ENCODE assay signal across 23 mouse cellular contexts in the genomic region with DNA sequence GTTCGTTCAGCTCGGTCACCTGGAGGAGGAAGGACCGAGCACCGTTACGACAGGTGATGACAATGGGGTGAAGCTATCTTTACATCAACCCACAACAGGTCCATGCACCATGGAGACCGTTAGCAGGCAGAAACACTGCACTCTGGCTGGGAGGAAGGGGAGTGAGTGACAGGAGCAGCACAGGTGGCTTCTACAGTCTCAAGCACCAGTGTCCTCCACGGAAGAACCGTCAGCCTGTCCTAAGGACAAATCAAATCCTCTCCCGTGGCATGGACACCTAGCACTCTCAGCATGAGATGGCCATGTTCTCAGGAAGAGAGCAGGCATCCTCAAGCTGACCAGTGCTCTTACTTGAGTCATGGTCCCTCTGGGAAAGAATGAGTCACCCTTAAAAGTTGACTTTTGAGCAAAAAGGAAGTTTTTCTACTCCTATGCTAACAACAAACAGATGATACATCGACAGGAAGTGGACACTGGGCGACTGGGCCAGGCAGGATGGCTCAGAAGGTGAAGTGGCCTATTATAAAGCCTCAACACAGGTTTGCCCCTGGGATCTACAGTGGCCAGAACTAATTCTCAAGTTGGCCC. TPM values are rescaled to one million over a fixed set of nuclear protein-coding genes. Genes with fewer than 3 reads are reported as not detected.
DNase-seq lines count a peak whose midpoint lies in the region; ATAC-seq and TF ChIP-seq lines count a peak whose summit lies in the region.
"Had no signal": no experiment of that assay in that cellular context is flagged by ENCODE, and none has a peak within 500 bp of the region (broad histone marks: within the 10 kb centered on the region; RNA-seq: fewer than 3 reads in every experiment).

No protein-coding gene starts in this region.

- H3K36me3 ChIP-seq in heart, postnatal 0 days (replicated peaks; ENCODE audit: control insufficient read depth, insufficient read depth, low read length) = peaks cover 41% of the 10 kb centered on the region

- H3K27me3 ChIP-seq in heart, postnatal 0 days (ENCODE audit: control insufficient read depth, insufficient read depth, low read length) = no peaks in the 10 kb centered on the region
- H3K27me3 ChIP-seq: CH12.LX; forebrain, embryonic 15.5 days; heart, embryonic 12.5 days; kidney, embryonic 15.5 days; limb, embryonic 15.5 days; neural tube, embryonic 12.5 days had no signal

- intact Hi-C loops in heart, postnatal 36 days (cut with DNase I) = no loop called here

- H3K9me3 ChIP-seq in heart, postnatal 0 days (replicated peaks; ENCODE audit: control insufficient read depth, low read length) = no peaks in the 10 kb centered on the region
- H3K9me3 ChIP-seq: forebrain, embryonic 15.5 days; heart, embryonic 12.5 days; kidney, embryonic 15.5 days; limb, embryonic 15.5 days; midbrain, embryonic 10.5 days; neural tube, embryonic 12.5 days had no signal

- no peak for ATAC-seq in heart, postnatal 0 days (ENCODE audit: insufficient read depth, low read depth)
- ATAC-seq: forebrain, embryonic 15.5 days; hindbrain, embryonic 16.5 days; intestine, postnatal 0 days had no signal

- H3K4me1 ChIP-seq in heart, postnatal 0 days (ENCODE audit: control insufficient read depth, insufficient read depth) = peaks cover 54% of the 10 kb centered on the region
- H3K4me1 ChIP-seq: neural tube, embryonic 12.5 days had no signal

- no peak for TF ChIP-seq EP300 in heart, postnatal 0 days (IDR thresholded peaks at IDR 0.05; ENCODE audit: low read depth)

- no peak overlapping the region for H3K4me2 ChIP-seq in heart, postnatal 0 days (ENCODE audit: low read depth, low read length)
- H3K4me2 ChIP-seq: forebrain, embryonic 15.5 days; heart, embryonic 12.5 days; kidney, embryonic 15.5 days; limb, embryonic 15.5 days; neural tube, embryonic 12.5 days had no signal

- 76% methylated on average over 11 of the region's 11 CpGs for WGBS in heart, postnatal 0 days

- peak overlapping the region; percentile 96 for H3K27ac ChIP-seq in heart, postnatal 0 days (ENCODE audit: low read depth)
- H3K27ac ChIP-seq: forebrain, embryonic 15.5 days; kidney, embryonic 15.5 days; limb, embryonic 15.5 days; midbrain, embryonic 10.5 days; neural tube, embryonic 12.5 days had no signal

- DNase-seq in heart, postnatal 0 days (ENCODE audit: low spot score) = no peak
- DNase-seq in heart, postnatal 36 days = no peak
- DNase-seq in 3134 (ENCODE audit: extremely low read depth, insufficient read length, low spot score) (peak; percentile 66), 3T3-L1 (ENCODE audit: low read depth, low spot score) (peak; percentile 98), adipocyte (ENCODE audit: low spot score) (peak; percentile 67)
- no peak for DNase-seq in right cerebral cortex, adult 2 months (ENCODE audit: low spot score in 2 of 2)
- no peak for DNase-seq in thymus, postnatal 25 days
- DNase-seq in kidney, postnatal 14 days = no peak
- DNase-seq: adrenal gland, postnatal 14 days; cerebellum, adult 18-20 months; heart, postnatal 4 days; thymus, adult 18-20 months had no signal

- no peak for TF ChIP-seq CTCF in heart, postnatal 0 days (IDR thresholded peaks at IDR 0.05; ENCODE audit: low read depth)

- no peak overlapping the region for H3K9ac ChIP-seq in heart, postnatal 0 days (replicated peaks; ENCODE audit: low read depth, low read length)
- H3K9ac ChIP-seq: forebrain, embryonic 15.5 days; heart, embryonic 12.5 days; kidney, embryonic 15.5 days; limb, embryonic 15.5 days; neural tube, embryonic 12.5 days had no signal

- no peak overlapping the region for H3K4me3 ChIP-seq in heart, postnatal 0 days (ENCODE audit: low read depth, low read length)
- H3K4me3 ChIP-seq: erythroblast, embryonic 14.5 days; forebrain, embryonic 15.5 days; heart, embryonic 12.5 days; kidney, embryonic 15.5 days; limb, embryonic 15.5 days; midbrain, embryonic 10.5 days; neural tube, embryonic 12.5 days had no signal

RNA-seq across cellular contexts. Expression of a gene that starts 22.7 kb away (rescaled TPM):
- 47.3 and 67.2 TPM in 2 replicates for total RNA-seq in heart, postnatal 0 days (2014; rRNA removed; ENCODE audit: low replicate concordance)
- 137 and 149 TPM in 2 replicates for polyA plus RNA-seq in heart, postnatal 0 days (2015; fragmentation: Nextera tagmentation; extraction: Ambion mirVana)
- 100 to 1,000 TPM; 279 to 282 TPM for total RNA-seq in heart, postnatal 36 days (2021)

RNA-seq across cellular contexts. Expression of a gene that starts 24.0 kb away (rescaled TPM):
- 1,178 and 1,316 TPM in 2 replicates for total RNA-seq in heart, postnatal 0 days (2014; rRNA removed; ENCODE audit: low replicate concordance)
- 974 and 1,039 TPM in 2 replicates for polyA plus RNA-seq in heart, postnatal 0 days (2015; fragmentation: Nextera tagmentation; extraction: Ambion mirVana)
- total RNA-seq in heart, postnatal 36 days (2021) = 100 to 1,000 TPM; 406 to 459 TPM
- total RNA-seq: monocyte, adult 5-6 weeks had no signal

Comparison
In these comparisons a context has a peak if more than half of its experiments do, and no peak if none do; other contexts are left out.
1. DNase-seq: peak in 3134 (single experiment), 3T3-L1 (single experiment) and adipocyte (single experiment); none in heart, postnatal 0 days (single experiment), heart, postnatal 36 days (0 of 2), right cerebral cortex, adult 2 months (0 of 2), thymus, postnatal 25 days (single experiment) and kidney, postnatal 14 days (single experiment).